Mouse (Mus musculus) stomach, postnatal 0 days (tissue): Measurements from ENCODE around the gene Top2a. TPM values are rescaled to one million over a fixed set of nuclear protein-coding genes. Genes with fewer than 3 reads are reported as not detected.

ENCODE experiments used
- ATAC-seq: fragments of 200-750 bp; cut with Nextera tagmentation; 2 replicates; pipeline ENCODE4 v1.8.0; 2017; ENCODE audit not compliant: low FRiP score, low TSS enrichment
- DNase-seq: peaks from one replicate; pipeline ENCODE4 v3.0.0-alpha.2; 2016; ENCODE audit warnings: low spot score
- H3K27ac ChIP-seq: fragments of 300-500 bp; sonication (generic); replicated peaks from 2 replicates; pipeline ENCODE4 v1.5.1; 2014; ENCODE audit warnings: mild to moderate bottlenecking, control low read depth
- H3K27me3 ChIP-seq: fragments of 300-500 bp; sonication (generic); 2 replicates; pipeline ENCODE4 v1.6.1; 2014; ENCODE audit warnings: low read length; ENCODE audit not compliant: control insufficient read depth, insufficient read depth
- H3K36me3 ChIP-seq: fragments of 300-500 bp; sonication (generic); 2 replicates; pipeline ENCODE4 v1.6.1; 2014; ENCODE audit warnings: low read length, mixed read lengths; ENCODE audit not compliant: control insufficient read depth, insufficient read depth
- H3K4me1 ChIP-seq: fragments of 300-500 bp; sonication (generic); replicated peaks from 2 replicates; pipeline ENCODE4 v1.6.1; 2014; ENCODE audit warnings: antibody characterized with exemption; ENCODE audit not compliant: control insufficient read depth, insufficient read depth
- H3K4me2 ChIP-seq: fragments of 300-500 bp; sonication (generic); replicated peaks from 2 replicates; pipeline ENCODE4 v1.6.1; 2014; ENCODE audit warnings: low read depth, mild to moderate bottlenecking, control low read depth, moderate library complexity
- H3K4me3 ChIP-seq: fragments of 300-500 bp; sonication (generic); 2 replicates; pipeline ENCODE4 v1.5.1; 2014; ENCODE audit warnings: low read depth, low read length, control low read depth
- H3K9ac ChIP-seq: fragments of 300-500 bp; sonication (generic); 2 replicates; pipeline ENCODE4 v1.6.1; 2014; ENCODE audit warnings: mild to moderate bottlenecking, low read length, control low read depth, mixed read lengths
- H3K9me3 ChIP-seq: fragments of 300-500 bp; sonication (generic); 2 replicates; pipeline ENCODE4 v1.6.1; 2016; ENCODE audit warnings: low read length; ENCODE audit not compliant: control insufficient read depth
- CTCF ChIP-seq: IDR thresholded peaks from 2 replicates; pipeline ENCODE4 v1.5.1; 2016; ENCODE audit warnings: antibody characterized with exemption, low read depth, mild to moderate bottlenecking, moderate library complexity
- EP300 ChIP-seq: optimal IDR thresholded peaks from 2 replicates; pipeline ENCODE3; 2016; ENCODE audit warnings: antibody characterized with exemption
- WGBS: fragments of 180-500 bp; shearing (Covaris S2); extraction: QIAGEN DNeasy Blood & Tissue Kit; methylation state at CpG from one replicate; pipeline ENCODE4 v1.1.7; 2014; 5-methylcytosine and 5-hydroxymethylcytosine counted together
- polyA plus RNA-seq: library from polyadenylated mRNA; unstranded; fragments of >200 nt; fragmentation: Nextera tagmentation; extraction: Ambion mirVana; gene quantifications from 2 replicates; pipeline ENCODE4 v1.2.1, GENCODE M21; 2015

The Top2a gene
- polyA plus RNA-seq = 31.6 and 44.5 TPM in 2 replicates

DNA sequence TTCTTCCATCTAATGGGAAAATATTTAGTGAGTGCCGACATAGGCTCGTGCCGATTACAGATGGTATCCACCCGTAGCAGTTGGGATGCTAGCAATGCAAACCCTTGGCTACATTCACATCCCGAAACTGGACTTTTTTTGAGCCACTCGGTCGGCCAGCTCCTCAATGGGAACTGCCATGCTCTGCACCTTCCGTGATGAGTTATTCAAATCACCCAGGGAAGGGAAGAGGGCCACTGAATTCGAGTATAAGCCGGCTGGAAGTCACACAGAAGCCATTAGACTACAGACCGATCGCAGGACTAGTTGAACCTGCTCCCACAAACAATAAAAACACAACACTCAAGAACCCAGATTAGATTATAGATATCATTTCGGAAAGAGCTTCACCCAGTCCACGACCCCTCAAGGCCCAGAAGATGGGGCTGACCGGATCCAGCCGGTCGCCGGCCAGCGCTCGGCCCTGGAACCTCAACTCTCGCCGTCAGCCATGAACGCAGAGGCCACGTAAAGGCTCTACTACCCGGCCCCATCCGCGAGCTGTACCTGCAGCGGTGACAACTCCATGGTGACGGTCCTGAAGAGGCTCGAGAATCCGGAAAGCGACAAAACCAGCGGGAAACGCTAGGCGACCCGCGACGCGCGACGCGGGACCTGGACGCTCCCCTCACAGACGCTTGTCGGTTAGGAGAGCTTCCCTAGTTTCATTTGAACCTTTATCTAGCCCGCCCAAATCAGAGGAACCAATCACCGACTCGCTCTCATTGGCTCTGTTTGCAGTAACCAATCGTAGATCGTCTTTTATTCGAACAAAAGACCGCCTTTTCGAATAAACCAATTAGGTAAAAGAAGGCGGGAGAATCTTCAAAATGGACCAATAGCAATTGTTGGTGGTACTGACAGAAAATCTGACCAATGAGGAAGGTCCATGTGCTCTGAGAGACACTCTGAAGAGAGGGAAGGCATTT lies at the start of gene Top2a:
Gene Top2a, minus strand, starts transcription at position 690 of the 968 bp plus-strand sequence.
- Histone ChIP-seq H3K4me2 (peak within 1 kb of the TSS; percentile 73), H3K9ac (peak within 1 kb of the TSS; percentile 79), H3K9me3 (no peaks in the 10 kb centered on the region), H3K27ac (peak within 1 kb of the TSS; percentile 73), H3K4me1 (no peaks in the 10 kb centered on the region), H3K27me3 (no peaks in the 10 kb centered on the region), H3K36me3 (no peaks in the 10 kb centered on the region), H3K4me3 (peak within 1 kb of the TSS; percentile 75)
- peak; percentile 95 for ATAC-seq
- TF ChIP-seq CTCF (no peak), EP300 (peak; percentile 99)
- peak; percentile 92 for DNase-seq
- under 1% methylated on average over 54 of the region's 54 CpGs for WGBS

DNA sequence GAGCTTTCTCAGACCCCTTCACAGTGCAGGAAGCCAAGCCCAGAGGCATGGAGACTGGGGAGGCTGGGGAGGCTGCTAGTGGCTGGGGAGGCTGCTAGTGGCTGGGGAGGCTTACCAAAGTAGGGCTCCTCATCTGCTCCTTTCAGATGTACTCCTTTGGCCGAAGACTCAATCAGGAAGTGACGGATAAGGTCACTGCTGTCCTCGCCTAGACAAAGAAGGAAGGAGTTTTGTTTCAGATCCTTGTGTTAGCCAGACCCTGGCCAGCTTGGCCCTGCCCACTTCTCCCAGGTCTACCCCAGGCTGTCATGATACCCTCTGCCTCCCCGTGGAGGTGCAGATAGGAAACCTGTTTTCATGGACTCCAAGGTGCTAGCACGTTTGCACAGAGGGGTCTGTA lies 49.8 kb upstream of the Top2a start:
- no peak for DNase-seq
- no peaks in the 10 kb centered on the region for H3K27me3 ChIP-seq
- no peaks in the 10 kb centered on the region for H3K4me1 ChIP-seq
- no peak for TF ChIP-seq CTCF
- no peak for TF ChIP-seq EP300
- no peak overlapping the region for H3K4me2 ChIP-seq
- no peak overlapping the region for H3K9ac ChIP-seq
- no peak for ATAC-seq
- no peaks in the 10 kb centered on the region for H3K36me3 ChIP-seq
- no peak overlapping the region for H3K27ac ChIP-seq
- no peaks in the 10 kb centered on the region for H3K9me3 ChIP-seq
- no peak overlapping the region for H3K4me3 ChIP-seq
- 67% methylated on average over 5 of the region's 5 CpGs for WGBS

DNA sequence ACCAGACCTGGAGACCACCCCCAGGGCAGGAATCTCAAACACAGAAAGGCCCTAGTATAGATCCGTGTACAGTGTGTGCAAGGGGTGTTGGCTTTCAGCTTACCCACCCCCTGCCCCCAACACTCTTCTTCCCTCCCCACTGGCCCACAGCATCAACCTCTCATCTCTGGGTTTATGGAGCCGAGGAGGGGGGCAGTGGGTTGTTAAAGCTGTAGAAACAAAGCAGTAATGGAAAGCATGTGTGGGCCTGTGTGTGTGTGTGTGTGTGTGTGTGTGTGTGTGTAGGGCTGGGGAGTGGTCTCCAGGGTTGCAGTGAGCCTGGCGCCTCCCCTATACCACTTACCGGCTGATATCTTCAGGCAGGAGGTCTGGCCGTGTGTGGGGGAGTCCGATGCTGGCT lies 47.9 kb upstream of the Top2a start:
- 28% methylated on average over 6 of the region's 6 CpGs for WGBS
- no peak for DNase-seq
- Histone ChIP-seq H3K4me2 (no peak overlapping the region), H3K27ac (no peak overlapping the region), H3K4me3 (no peak overlapping the region), H3K9ac (no peak overlapping the region), H3K36me3 (no peaks in the 10 kb centered on the region), H3K27me3 (no peaks in the 10 kb centered on the region), H3K9me3 (no peaks in the 10 kb centered on the region), H3K4me1 (no peaks in the 10 kb centered on the region)
- no peak for ATAC-seq
- TF ChIP-seq EP300 (no peak), CTCF (no peak)

DNA sequence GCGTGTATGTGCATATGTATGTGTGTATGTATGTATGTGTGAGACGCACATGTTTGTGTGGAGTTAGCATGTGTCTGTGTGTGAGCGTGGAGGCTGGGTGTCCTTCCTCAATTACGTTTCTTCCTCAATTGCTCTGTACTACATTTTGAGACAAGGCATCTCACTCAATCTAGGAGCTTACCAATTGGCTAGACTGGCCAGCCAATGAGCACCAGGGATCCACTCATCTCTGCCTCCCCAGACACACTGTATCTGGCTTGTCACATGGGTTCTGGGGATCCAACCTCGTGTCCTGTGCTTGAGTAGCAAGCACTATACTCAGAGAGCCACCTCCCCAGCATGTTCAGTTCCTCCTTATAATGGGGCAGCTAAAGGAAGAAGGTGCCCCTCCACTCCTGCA lies 44.5 kb upstream of the Top2a start:
- TF ChIP-seq EP300 = no peak
- no peak for TF ChIP-seq CTCF
- DNase-seq (no peak), ATAC-seq (no peak)
- Histone ChIP-seq H3K27ac (no peak overlapping the region), H3K4me1 (no peaks in the 10 kb centered on the region), H3K4me2 (no peak overlapping the region), H3K4me3 (no peak overlapping the region), H3K9me3 (no peaks in the 10 kb centered on the region), H3K27me3 (no peaks in the 10 kb centered on the region), H3K9ac (no peak overlapping the region), H3K36me3 (no peaks in the 10 kb centered on the region)
- 78% methylated on average over 5 of the region's 5 CpGs for WGBS

DNA sequence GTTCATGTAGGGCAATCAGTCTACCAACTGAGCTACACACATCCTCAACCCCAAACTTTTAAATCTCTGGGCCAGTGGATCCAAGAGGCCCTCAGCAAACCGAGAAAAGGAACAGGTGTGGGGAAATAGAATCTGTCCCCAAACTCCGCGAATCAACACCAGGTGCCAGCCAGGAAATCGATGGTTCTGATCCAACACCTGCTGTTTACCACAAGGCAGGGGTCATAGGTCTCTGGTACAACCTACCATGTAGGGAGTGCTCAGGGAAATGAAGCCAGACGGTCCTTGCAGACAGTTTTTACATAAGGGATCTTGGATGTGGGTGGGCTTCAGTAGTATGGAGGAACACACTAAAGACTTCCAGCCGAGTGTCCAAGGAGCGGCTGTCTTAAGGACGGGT lies 43.6 kb upstream of the Top2a start:
- TF ChIP-seq EP300 (no peak), CTCF (no peak)
- Histone ChIP-seq H3K27ac (no peak overlapping the region), H3K4me2 (no peak overlapping the region), H3K4me1 (no peaks in the 10 kb centered on the region), H3K9ac (no peak overlapping the region), H3K27me3 (no peaks in the 10 kb centered on the region), H3K4me3 (no peak overlapping the region), H3K36me3 (no peaks in the 10 kb centered on the region), H3K9me3 (no peaks in the 10 kb centered on the region)
- ATAC-seq (no peak), DNase-seq (no peak)
- 85% methylated on average over 8 of the region's 8 CpGs for WGBS

DNA sequence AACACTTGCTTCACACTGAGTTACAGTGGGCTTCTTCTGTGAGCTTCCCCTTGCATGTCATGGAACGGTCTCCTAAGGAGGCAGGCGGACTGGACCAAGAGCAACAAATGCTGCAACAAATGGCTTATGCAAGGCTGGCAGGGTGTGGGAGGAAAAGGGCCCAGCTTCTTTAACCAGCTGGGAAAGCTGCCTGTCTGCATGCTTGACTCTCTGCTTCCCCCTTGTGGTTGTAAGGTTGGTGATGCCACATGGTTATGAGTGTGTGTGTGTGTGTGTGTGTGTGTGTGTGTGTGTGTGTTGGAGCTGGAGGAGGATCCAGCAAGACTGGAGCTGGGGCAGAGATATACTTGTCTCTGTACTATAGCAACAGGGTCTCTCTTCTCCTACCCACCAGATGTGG lies 42.0 kb upstream of the Top2a start:
- no peak for TF ChIP-seq EP300
- TF ChIP-seq CTCF = peak; percentile 100
- Histone ChIP-seq H3K27ac (0 out of 2 replicates have a peak overlapping the region, but pooled peaks have one; percentile 24), H3K27me3 (no peaks in the 10 kb centered on the region), H3K9me3 (no peaks in the 10 kb centered on the region), H3K9ac (no peak overlapping the region), H3K4me2 (no peak overlapping the region), H3K4me1 (no peaks in the 10 kb centered on the region), H3K4me3 (no peak overlapping the region), H3K36me3 (no peaks in the 10 kb centered on the region)
- WGBS = 17% methylated on average over 2 of the region's 2 CpGs
- peak; percentile 67 for ATAC-seq
- DNase-seq = peak; percentile 83
